Mouse (Mus musculus) heart, postnatal 14 days (tissue): ENCODE data around the gene Gm17571. TPM values are rescaled to one million over a fixed set of nuclear protein-coding genes. Genes with fewer than 3 reads are reported as not detected.

Experiments used
- total RNA-seq, 2 experiments: library from RNA; stranded (reverse); gene quantifications; 2 replicates each; pipeline ENCODE4 v1.2.3; 2021

Gene Gm17571
- total RNA-seq, 2 experiments from 2014 or later, result not detected

Other genes starting within 250 kb of the Gm17571 start
- gene Jrkl, start 200.9 kb downstream of the Gm17571 start, total RNA-seq, result 1 to 10 TPM; 6.7 to 6.8 TPM
- 10 to 100 TPM in 1 of 2 experiments, 1 to 10 TPM in 1; 9.4 to 10.1 TPM for gene Ccdc82, start 199.8 kb downstream of the Gm17571 start, total RNA-seq
- 1 to 10 TPM; 7.6 to 8.6 TPM for gene Maml2, start 148.8 kb downstream of the Gm17571 start, total RNA-seq